Mouse (Mus musculus) testis, adult 2 months (tissue): ENCODE measurements around the gene Gm43302.

ENCODE experiments used
- CTCF ChIP-seq: fragments of 200-500 bp; IDR thresholded peaks from 2 replicates; pipeline ENCODE4 v1.5.1; 2012; ENCODE audit warnings: low read depth, mild to moderate bottlenecking, inconsistent platforms, low read length, moderate library complexity; ENCODE audit not compliant: control insufficient read depth, insufficient read depth, insufficient replicate concordance
- POLR2A ChIP-seq: fragments of 200-500 bp; IDR thresholded peaks from 2 replicates; pipeline ENCODE4 v1.6.1; 2012; ENCODE audit warnings: low read depth, mild to moderate bottlenecking, inconsistent platforms, low read length, moderate library complexity; ENCODE audit not compliant: control insufficient read depth

DNA sequence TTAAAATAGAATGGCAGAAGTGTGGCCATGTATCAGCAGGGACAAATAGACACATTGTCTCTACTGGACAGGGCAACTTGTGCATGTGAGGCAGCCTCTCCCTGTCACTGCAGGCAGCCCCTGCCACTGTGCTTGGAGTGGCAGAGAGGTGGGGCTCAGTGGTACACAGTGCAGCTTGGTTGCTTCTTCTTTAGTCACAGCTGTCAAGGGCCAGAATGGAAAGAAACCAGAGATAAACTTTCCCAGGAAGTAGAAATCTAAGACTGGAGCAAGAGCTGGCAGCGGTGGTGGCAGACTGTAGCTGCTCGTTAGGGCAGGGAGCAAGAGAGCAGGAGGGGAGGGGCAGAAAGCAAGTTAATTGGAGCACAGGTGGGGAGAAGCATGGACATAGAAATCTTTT, 8.0 kb upstream of the Gm43302 start:
- TF ChIP-seq POLR2A (no peak), CTCF (no peak)
